Mouse (Mus musculus): ENCODE measurements around the gene AI854703. TPM values are rescaled to one million over a fixed set of nuclear protein-coding genes. Genes with fewer than 3 reads are reported as not detected.

The AI854703 gene
- polyA plus RNA-seq, 1 experiment from 2014 or later: 1.6 TPM

Other genes with a start within 250 kb of the AI854703 start
- 27.2 and 28.1 TPM in 2 replicates for gene Krba1, start 231.2 kb upstream of the AI854703 start, polyA plus RNA-seq (2016; fragmentation: Nextera tagmentation; extraction: Ambion mirVana)
- 22.1 and 22.7 TPM in 2 replicates for gene Zfp467, start 180.9 kb upstream of the AI854703 start, polyA plus RNA-seq (2016; fragmentation: Nextera tagmentation; extraction: Ambion mirVana)
- 0.40 and 0.53 TPM in 2 replicates for gene Sspo, start 178.5 kb upstream of the AI854703 start, polyA plus RNA-seq (2016; fragmentation: Nextera tagmentation; extraction: Ambion mirVana)
- 78.6 and 88.3 TPM in 2 replicates for gene Atp6v0e2, start 89.1 kb upstream of the AI854703 start, polyA plus RNA-seq (2016; fragmentation: Nextera tagmentation; extraction: Ambion mirVana)
- 16.7 and 21.3 TPM in 2 replicates for gene Lrrc61, start 72.0 kb upstream of the AI854703 start, polyA plus RNA-seq (2016; fragmentation: Nextera tagmentation; extraction: Ambion mirVana)
- 0.74 and 1.2 TPM in 2 replicates for gene Rarres2, start 54.0 kb upstream of the AI854703 start, polyA plus RNA-seq (2016; fragmentation: Nextera tagmentation; extraction: Ambion mirVana)
- gene Gm45021, start 37.2 kb upstream of the AI854703 start, polyA plus RNA-seq (2016; fragmentation: Nextera tagmentation; extraction: Ambion mirVana): not detected in 2 replicates
- gene Repin1, start 32.9 kb upstream of the AI854703 start, polyA plus RNA-seq (2016; fragmentation: Nextera tagmentation; extraction: Ambion mirVana): 46.7 and 50.0 TPM in 2 replicates
- not detected in 2 replicates for gene Gm44965, start 32.8 kb upstream of the AI854703 start, polyA plus RNA-seq (2016; fragmentation: Nextera tagmentation; extraction: Ambion mirVana)
- gene Zfp775, start 24.7 kb upstream of the AI854703 start, polyA plus RNA-seq (2016; fragmentation: Nextera tagmentation; extraction: Ambion mirVana): 13.4 and 14.9 TPM in 2 replicates
- gene Gimap8, start 20.5 kb downstream of the AI854703 start, polyA plus RNA-seq (2016; fragmentation: Nextera tagmentation; extraction: Ambion mirVana): 0.36 TPM in 2 replicates
- 2.0 and 2.6 TPM in 2 replicates for gene Gimap9, start 49.4 kb downstream of the AI854703 start, polyA plus RNA-seq (2016; fragmentation: Nextera tagmentation; extraction: Ambion mirVana)
- gene Gimap4, start 57.8 kb downstream of the AI854703 start, polyA plus RNA-seq (2016; fragmentation: Nextera tagmentation; extraction: Ambion mirVana): 2.8 and 3.4 TPM in 2 replicates
- 5.7 and 6.5 TPM in 2 replicates for gene Gimap6, start 81.5 kb downstream of the AI854703 start, polyA plus RNA-seq (2016; fragmentation: Nextera tagmentation; extraction: Ambion mirVana)
- not detected in 2 replicates for gene Gm28053, start 91.8 kb downstream of the AI854703 start, polyA plus RNA-seq (2016; fragmentation: Nextera tagmentation; extraction: Ambion mirVana)
- not detected in 2 replicates for gene Gimap7, start 91.9 kb downstream of the AI854703 start, polyA plus RNA-seq (2016; fragmentation: Nextera tagmentation; extraction: Ambion mirVana)
- 3.0 and 3.3 TPM in 2 replicates for gene Gimap1, start 112.3 kb downstream of the AI854703 start, polyA plus RNA-seq (2016; fragmentation: Nextera tagmentation; extraction: Ambion mirVana)
- gene Gimap5, start 119.4 kb downstream of the AI854703 start, polyA plus RNA-seq (2016; fragmentation: Nextera tagmentation; extraction: Ambion mirVana): 0.50 and 1.0 TPM in 2 replicates
- gene Gimap3, start 144.1 kb downstream of the AI854703 start, polyA plus RNA-seq (2016; fragmentation: Nextera tagmentation; extraction: Ambion mirVana): not detected in 2 replicates
- gene Tmem176a, start 214.2 kb downstream of the AI854703 start, polyA plus RNA-seq (2016; fragmentation: Nextera tagmentation; extraction: Ambion mirVana): 12.0 and 16.7 TPM in 2 replicates
- gene Tmem176b, start 214.7 kb downstream of the AI854703 start, polyA plus RNA-seq (2016; fragmentation: Nextera tagmentation; extraction: Ambion mirVana): 67.1 and 77.8 TPM in 2 replicates
- gene Aoc1, start 246.1 kb downstream of the AI854703 start, polyA plus RNA-seq (2016; fragmentation: Nextera tagmentation; extraction: Ambion mirVana): not detected in 2 replicates